Mouse (Mus musculus): ENCODE results near the gene Ccdc42.

- no peak for TF ChIP-seq CTCF (IDR thresholded peaks at IDR 0.05 in 2 of 3, conservative IDR thresholded peaks at IDR 0.05 in 1 of 3; ENCODE audit: control insufficient read depth in 1 of 3, insufficient read depth in 1 of 3, low read depth in 2 of 3, low read length in 3 of 3, poor library complexity in 1 of 3, severe bottlenecking in 1 of 3)
- TF ChIP-seq EP300 (IDR thresholded peaks at IDR 0.05; ENCODE audit: low read depth in 1 of 2, low read length in 2 of 2) = no peak
- TF ChIP-seq HCFC1 (IDR thresholded peaks at IDR 0.05; ENCODE audit: low read depth, low read length) = no peak
- TF ChIP-seq GATA1 (IDR thresholded peaks at IDR 0.05; ENCODE audit: low read depth, low read length) = no peak
- TF ChIP-seq CHD2 (IDR thresholded peaks at IDR 0.05; ENCODE audit: low read length) = no peak
- TF ChIP-seq TCF12 (IDR thresholded peaks at IDR 0.05; ENCODE audit: low read depth, low read length) = no peak
- TF ChIP-seq MYC (IDR thresholded peaks at IDR 0.05; ENCODE audit: low read depth, low read length) = no peak
- no peak for TF ChIP-seq USF2 (IDR thresholded peaks at IDR 0.05; ENCODE audit: borderline replicate concordance in 1 of 2, insufficient read depth in 1 of 2, low read depth in 1 of 2, low read length in 2 of 2)
- TF ChIP-seq GABPA (IDR thresholded peaks at IDR 0.05; ENCODE audit: low read depth, low read length) = no peak
- no peak for TF ChIP-seq POLR2A (IDR thresholded peaks at IDR 0.05; ENCODE audit: control insufficient read depth in 1 of 2, insufficient read depth in 1 of 2, low read depth in 1 of 2, low read length in 2 of 2, poor library complexity in 1 of 2)
- no peak for TF ChIP-seq MAX (IDR thresholded peaks at IDR 0.05; ENCODE audit: low read length)
- no peak for TF ChIP-seq RCOR1 (IDR thresholded peaks at IDR 0.05; ENCODE audit: low read depth, low read length)
- TF ChIP-seq MEF2A (IDR thresholded peaks at IDR 0.05; ENCODE audit: extremely low read depth, insufficient replicate concordance, low read depth, low read length, poor library complexity, severe bottlenecking) = no peak
Measured at GRCm38 (mm10) chr11:68580566-68580965, 6.3 kb upstream of the Ccdc42 start.

Measured in MEL (cell line).